Mouse (Mus musculus) intestine, embryonic 14.5 days (tissue): ENCODE results near the gene Osbpl6. TPM values are rescaled to one million over a fixed set of nuclear protein-coding genes. Genes with fewer than 3 reads are reported as not detected.

Source experiments
- ATAC-seq: fragments of 200-750 bp; cut with Nextera tagmentation; replicated peaks from 2 replicates; pipeline ENCODE4 v1.8.0; 2017; ENCODE audit warnings: low read depth, moderate number of reproducible peaks, moderate TSS enrichment, moderate library complexity; ENCODE audit not compliant: low FRiP score, low TSS enrichment
- DNase-seq: peaks from one replicate; pipeline ENCODE4 v3.0.0-alpha.2; 2018; ENCODE audit warnings: low spot score
- H3K27ac ChIP-seq: fragments of 300-500 bp; sonication (generic); 2 replicates; pipeline ENCODE4 v1.5.1; 2014; ENCODE audit warnings: low read depth, mild to moderate bottlenecking, control low read depth
- H3K27me3 ChIP-seq: fragments of 300-500 bp; sonication (generic); replicated peaks from 2 replicates; pipeline ENCODE4 v1.6.1; 2014; ENCODE audit warnings: low read length, control low read depth; ENCODE audit not compliant: control insufficient read depth, insufficient read depth
- H3K36me3 ChIP-seq: fragments of 300-500 bp; sonication (generic); 2 replicates; pipeline ENCODE4 v1.6.1; 2014; ENCODE audit warnings: low read length, control low read depth; ENCODE audit not compliant: control insufficient read depth, insufficient read depth
- H3K4me1 ChIP-seq: fragments of 300-500 bp; sonication (generic); replicated peaks from 2 replicates; pipeline ENCODE4 v1.6.1; 2014; ENCODE audit warnings: low read length, control low read depth, mixed read lengths; ENCODE audit not compliant: control insufficient read depth, insufficient read depth
- H3K4me2 ChIP-seq: fragments of 300-500 bp; sonication (generic); 2 replicates; pipeline ENCODE4 v1.6.1; 2014; ENCODE audit warnings: low read length
- H3K4me3 ChIP-seq: fragments of 300-500 bp; sonication (generic); 2 replicates; pipeline ENCODE4 v1.5.1; 2014; ENCODE audit warnings: low read depth, low read length, control low read depth, mixed read lengths
- H3K9ac ChIP-seq: fragments of 300-500 bp; sonication (generic); 2 replicates; pipeline ENCODE4 v1.6.1; 2014; ENCODE audit warnings: mild to moderate bottlenecking, low read length
- H3K9me3 ChIP-seq: fragments of 300-500 bp; sonication (generic); 2 replicates; pipeline ENCODE4 v1.6.1; 2016; ENCODE audit warnings: low read length, control low read depth; ENCODE audit not compliant: control insufficient read depth
- WGBS: fragments of 180-500 bp; shearing (Covaris S2); extraction: QIAGEN DNeasy Blood & Tissue Kit; methylation state at CpG from one replicate; pipeline ENCODE4 v1.1.7; 2014; 5-methylcytosine and 5-hydroxymethylcytosine counted together
- polyA plus RNA-seq: library from polyadenylated mRNA; unstranded; fragments of >200 nt; fragmentation: Nextera tagmentation; extraction: Ambion mirVana; gene quantifications from 2 replicates; pipeline ENCODE4 v1.2.1, GENCODE M21; 2014

Gene Osbpl6
- polyA plus RNA-seq, 1 experiment from 2014 or later, result 10.9 TPM

GRCm38 (mm10) chr2:76370656-76370922, 35.7 kb upstream of the Osbpl6 start:
- Histone ChIP-seq H3K4me3 (peak overlapping the region; percentile 96), H3K4me2 (peak overlapping the region; percentile 80), H3K27me3 (no peaks in the 10 kb centered on the region), H3K27ac (no peak overlapping the region), H3K9me3 (no peaks in the 10 kb centered on the region), H3K9ac (peak overlapping the region; percentile 79), H3K36me3 (peaks cover 35% of the 10 kb centered on the region), H3K4me1 (peaks cover 4% of the 10 kb centered on the region; the same call in 1 of the 2 replicates)
- 4% methylated on average over 7 of the region's 7 CpGs for WGBS
- ATAC-seq (no peak), DNase-seq (no peak)

- Histone ChIP-seq H3K9me3 (no peaks in the 10 kb centered on the region), H3K4me2 (no peak overlapping the region), H3K27me3 (no peaks in the 10 kb centered on the region), H3K9ac (no peak overlapping the region), H3K27ac (no peak overlapping the region), H3K4me3 (no peak overlapping the region), H3K4me1 (peaks cover 4% of the 10 kb centered on the region; the same call in 1 of the 2 replicates), H3K36me3 (peaks cover 44% of the 10 kb centered on the region)
- DNase-seq, result no peak
- 82% methylated on average over 4 of the region's 4 CpGs for WGBS
- ATAC-seq, result no peak
Measured at GRCm38 (mm10) chr2:76372244-76372643, 34.1 kb upstream of the Osbpl6 start.

GRCm38 (mm10) chr2:76374544-76375206, 31.6 kb upstream of the Osbpl6 start:
- H3K27ac ChIP-seq, result no peak overlapping the region
- no peak for ATAC-seq
- no peaks in the 10 kb centered on the region for H3K27me3 ChIP-seq
- 93% methylated on average over 6 of the region's 6 CpGs for WGBS
- H3K36me3 ChIP-seq, result peaks cover 68% of the 10 kb centered on the region
- H3K4me2 ChIP-seq, result no peak overlapping the region
- no peak overlapping the region for H3K4me3 ChIP-seq
- no peak overlapping the region for H3K9ac ChIP-seq
- no peaks in the 10 kb centered on the region for H3K9me3 ChIP-seq
- H3K4me1 ChIP-seq, result peaks cover 4% of the 10 kb centered on the region; the same call in 1 of the 2 replicates
- no peak for DNase-seq

GRCm38 (mm10) chr2:76378646-76379045, 27.7 kb upstream of the Osbpl6 start:
- 95% methylated on average over 19 of the region's 19 CpGs for WGBS
- H3K36me3 ChIP-seq, result peaks cover 82% of the 10 kb centered on the region

DNA sequence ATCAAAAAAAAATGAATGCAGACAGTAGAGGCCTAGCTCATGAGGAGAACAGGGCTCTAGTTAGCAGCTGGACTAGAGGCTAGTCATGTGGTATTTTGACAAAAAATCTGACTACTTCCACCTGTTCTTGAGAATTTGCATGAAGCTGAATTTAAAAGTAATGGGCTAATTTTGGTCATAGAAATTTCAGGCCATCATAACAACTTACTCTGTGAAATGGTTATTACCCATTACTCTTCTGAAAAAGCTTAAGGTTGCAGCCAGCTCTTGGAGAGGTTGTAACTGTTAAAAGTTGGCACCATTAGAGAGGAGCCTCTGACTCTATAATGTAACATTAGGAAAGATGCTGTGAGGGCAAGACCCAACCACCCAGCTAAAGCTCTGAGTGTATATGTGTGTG, 19.8 kb upstream of the Osbpl6 start:
- Histone ChIP-seq H3K4me2 (no peak overlapping the region), H3K9ac (no peak overlapping the region), H3K27ac (no peak overlapping the region), H3K36me3 (peaks cover 31% of the 10 kb centered on the region), H3K27me3 (no peaks in the 10 kb centered on the region), H3K4me3 (no peak overlapping the region), H3K4me1 (no peaks in the 10 kb centered on the region), H3K9me3 (no peaks in the 10 kb centered on the region)
- DNase-seq (no peak), ATAC-seq (no peak)

More at GRCm38 (mm10) chr2:76378646-76379045, 27.7 kb upstream of the Osbpl6 start:
- Histone ChIP-seq H3K4me3 (no peak overlapping the region), H3K9me3 (no peaks in the 10 kb centered on the region), H3K27ac (no peak overlapping the region), H3K4me1 (no peaks in the 10 kb centered on the region), H3K9ac (no peak overlapping the region), H3K4me2 (no peak overlapping the region), H3K27me3 (no peaks in the 10 kb centered on the region)
- no peak for DNase-seq
- no peak for ATAC-seq

DNA sequence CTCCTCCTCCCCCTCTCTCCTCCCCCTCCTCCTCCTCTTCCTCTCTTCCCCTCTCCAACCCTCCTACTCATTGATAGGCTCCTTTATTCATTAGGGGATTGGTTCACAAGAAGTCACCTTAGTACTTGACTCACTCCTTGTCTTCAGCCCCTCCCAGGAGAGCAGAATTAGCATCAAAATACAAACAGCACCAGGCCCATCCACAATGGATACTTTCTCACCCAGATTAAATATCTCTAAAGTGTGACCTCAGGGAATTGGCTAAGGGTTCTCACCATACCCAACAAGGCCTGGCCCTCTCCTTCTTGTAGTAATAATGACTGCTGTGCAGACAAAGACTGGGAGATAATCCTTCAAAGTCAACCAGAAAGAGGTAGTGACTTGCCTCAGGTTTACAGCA, 6.1 kb upstream of the Osbpl6 start:
- Histone ChIP-seq H3K4me3 (no peak overlapping the region), H3K36me3 (no peaks in the 10 kb centered on the region), H3K4me1 (no peaks in the 10 kb centered on the region), H3K9ac (no peak overlapping the region), H3K27me3 (peaks cover 7% of the 10 kb centered on the region; the same call in 1 of the 2 replicates), H3K4me2 (no peak overlapping the region), H3K27ac (no peak overlapping the region), H3K9me3 (no peaks in the 10 kb centered on the region)
- ATAC-seq (no peak), DNase-seq (no peak)

GRCm38 (mm10) chr2:76405596-76406150, 635 bp upstream of the Osbpl6 start:
- H3K9me3 ChIP-seq, result no peaks in the 10 kb centered on the region
- H3K9ac ChIP-seq, result peak overlapping the region; percentile 69
- H3K4me2 ChIP-seq, result peak overlapping the region; percentile 86
- peak overlapping the region; percentile 75 for H3K4me3 ChIP-seq
- ATAC-seq (peak; percentile 48), DNase-seq (no peak)
- 2% methylated on average over 15 of the region's 15 CpGs for WGBS
- peak overlapping the region; percentile 82 for H3K27ac ChIP-seq
- peaks cover 7% of the 10 kb centered on the region; the same call in 1 of the 2 replicates for H3K27me3 ChIP-seq
- no peaks in the 10 kb centered on the region for H3K36me3 ChIP-seq
- H3K4me1 ChIP-seq, result 0 out of 2 replicates have a peak, but pooled peaks cover 4% of the 10 kb centered on the region

- H3K9ac ChIP-seq, result peak overlapping the region; percentile 69
- peak overlapping the region; percentile 51; the same call in 1 of the 2 replicates for H3K27ac ChIP-seq
- 0 out of 2 replicates have a peak, but pooled peaks cover 4% of the 10 kb centered on the region for H3K4me1 ChIP-seq
- ATAC-seq (peak; percentile 40), DNase-seq (peak; percentile 84)
- peak overlapping the region; percentile 86 for H3K4me2 ChIP-seq
- peak overlapping the region; percentile 75 for H3K4me3 ChIP-seq
- peaks cover 7% of the 10 kb centered on the region; the same call in 1 of the 2 replicates for H3K27me3 ChIP-seq
- no peaks in the 10 kb centered on the region for H3K36me3 ChIP-seq
- under 1% methylated on average over 48 of the region's 49 CpGs for WGBS
- H3K9me3 ChIP-seq, result no peaks in the 10 kb centered on the region
Measured at GRCm38 (mm10) chr2:76406937-76407441, 681 bp downstream of the Osbpl6 start.

- no peaks in the 10 kb centered on the region for H3K36me3 ChIP-seq
- 80% methylated on average over 1 of the region's 1 CpGs for WGBS
- ATAC-seq, result no peak
Measured at GRCm38 (mm10) chr2:76409526-76409925, 3.2 kb downstream of the Osbpl6 start.

More at GRCm38 (mm10) chr2:76409526-76409925, 3.2 kb downstream of the Osbpl6 start:
- no peak for DNase-seq
- Histone ChIP-seq H3K4me2 (no peak overlapping the region), H3K9ac (no peak overlapping the region), H3K27ac (no peak overlapping the region), H3K4me1 (0 out of 2 replicates have a peak, but pooled peaks cover 4% of the 10 kb centered on the region), H3K27me3 (peaks cover 3% of the 10 kb centered on the region; the same call in 1 of the 2 replicates), H3K9me3 (no peaks in the 10 kb centered on the region), H3K4me3 (no peak overlapping the region)
